Mouse (Mus musculus): ENCODE results near the gene Sik2.

Sik2 gene

DNA sequence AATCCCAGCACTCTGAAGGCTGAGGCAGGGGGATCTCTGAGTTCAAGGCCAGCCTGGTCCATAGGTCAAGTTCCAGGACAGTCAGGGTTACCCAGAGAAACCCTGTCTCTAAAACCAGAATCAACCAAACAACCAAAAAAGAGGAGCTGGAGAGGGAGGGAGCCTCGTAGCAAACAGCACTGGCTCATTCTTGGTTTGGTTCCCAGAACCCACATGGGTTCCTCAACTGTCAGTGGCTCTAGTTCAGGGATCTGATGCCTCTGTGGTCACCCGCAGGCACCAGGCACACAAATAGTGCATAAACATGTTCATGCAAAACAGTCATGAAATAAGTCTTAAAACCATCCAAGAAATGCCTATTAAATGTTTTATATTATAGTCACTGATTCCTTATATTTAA is 140.7 kb downstream of the Sik2 start:
- in situ Hi-C loops (cut with MboI), result no loop called here

DNA sequence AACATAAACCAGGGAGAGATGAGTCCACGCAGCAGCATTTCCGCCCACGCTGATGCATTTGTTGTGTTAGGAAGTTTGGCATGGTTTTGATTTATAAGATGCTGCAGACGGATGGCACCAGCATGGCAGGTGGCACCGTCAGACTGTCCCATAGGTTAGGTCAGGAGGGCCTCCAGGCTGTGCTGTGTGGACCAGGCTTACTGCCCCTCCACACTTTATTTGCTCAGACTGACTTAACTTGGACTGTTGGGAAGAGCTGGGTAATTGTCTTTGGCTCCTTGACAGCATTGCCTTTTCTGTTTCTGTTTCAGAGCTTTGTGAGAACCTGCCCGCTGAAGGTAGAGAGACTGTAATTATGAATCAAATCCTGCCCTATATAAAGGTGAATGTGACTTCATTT is 141.9 kb downstream of the Sik2 start:
- in situ Hi-C loops (cut with MboI), result no loop called here

- in situ Hi-C loops (cut with MboI), result no loop called here
Observed at GRCm38 (mm10) chr9:50865803-50866202, 143.1 kb downstream of the Sik2 start.

- in situ Hi-C loops (cut with MboI), result no loop called here
Observed at GRCm38 (mm10) chr9:50864877-50865276, 144.0 kb downstream of the Sik2 start.

GRCm38 (mm10) chr9:50863824-50864223 is 145.0 kb downstream of the Sik2 start:
- in situ Hi-C loops (cut with MboI), result no loop called here

DNA sequence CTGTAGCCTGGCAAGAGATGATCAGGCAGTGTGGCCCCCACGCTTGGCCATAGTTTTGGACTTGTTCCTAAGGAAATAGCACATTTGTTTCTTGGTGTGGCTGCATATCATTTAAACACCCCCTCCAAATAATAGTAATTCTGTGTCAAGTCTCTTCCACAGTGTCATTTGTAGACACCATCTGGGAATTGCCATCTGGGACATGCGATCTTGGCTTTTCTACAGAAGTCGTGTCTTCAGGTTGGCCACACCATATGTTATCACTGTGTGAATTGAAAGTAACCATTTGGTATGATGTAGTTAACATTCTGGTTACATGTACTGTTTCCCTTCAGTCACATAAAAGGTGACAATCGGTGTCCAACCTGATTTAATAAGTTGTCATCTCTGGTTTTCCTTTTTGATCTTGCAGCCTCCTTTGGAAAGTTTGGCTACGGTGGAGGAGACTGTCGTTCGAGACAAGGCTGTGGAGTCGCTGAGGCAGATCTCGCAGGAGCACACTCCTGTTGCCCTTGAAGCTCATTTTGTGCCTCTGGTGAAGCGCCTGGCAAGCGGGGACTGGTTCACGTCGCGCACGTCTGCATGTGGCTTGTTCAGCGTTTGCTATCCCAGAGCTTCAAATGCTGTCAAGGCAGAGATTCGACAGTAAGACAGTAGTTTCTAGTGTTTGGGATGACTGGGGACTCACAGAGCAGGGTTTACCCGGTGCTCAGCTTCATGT is 147.6 kb downstream of the Sik2 start:
- in situ Hi-C loops (cut with MboI), result no loop called here

DNA sequence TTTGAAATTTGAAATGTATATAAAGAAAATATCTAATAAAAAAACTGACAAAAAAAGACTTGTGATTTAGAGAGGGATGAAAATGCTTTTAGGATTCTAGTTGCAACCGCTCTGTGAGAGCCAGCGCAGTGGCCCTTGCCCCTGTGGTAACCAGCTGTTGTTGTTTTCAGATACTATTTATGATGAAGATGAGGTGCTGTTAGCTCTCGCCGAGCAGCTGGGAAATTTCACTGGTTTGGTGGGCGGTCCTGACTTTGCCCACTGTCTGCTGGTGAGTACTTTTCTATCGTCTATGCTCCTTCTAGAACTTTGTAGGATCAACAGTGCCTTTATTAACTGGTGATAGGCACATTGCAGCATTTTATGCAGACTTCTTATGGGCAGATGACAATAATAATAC is 150.2 kb downstream of the Sik2 start:
- in situ Hi-C loops (cut with MboI), result loop anchor here (10.0 kb wide), 1 partner anchor 156 kb away; no protein-coding TSS in a partner anchor

- in situ Hi-C loops (cut with MboI), result loop anchor here (10.0 kb wide), 1 partner anchor 158 kb away; no protein-coding TSS in a partner anchor
Observed at GRCm38 (mm10) chr9:50857082-50857641, 151.7 kb downstream of the Sik2 start.

- in situ Hi-C loops (cut with MboI), result loop anchor here (10.0 kb wide), 1 partner anchor 158 kb away; no protein-coding TSS in a partner anchor
Observed at GRCm38 (mm10) chr9:50856341-50857081, 152.4 kb downstream of the Sik2 start.

GRCm38 (mm10) chr9:50855780-50856179 is 153.1 kb downstream of the Sik2 start:
- in situ Hi-C loops (cut with MboI), result loop anchor here (10.0 kb wide), 1 partner anchor 159 kb away; no protein-coding TSS in a partner anchor

DNA sequence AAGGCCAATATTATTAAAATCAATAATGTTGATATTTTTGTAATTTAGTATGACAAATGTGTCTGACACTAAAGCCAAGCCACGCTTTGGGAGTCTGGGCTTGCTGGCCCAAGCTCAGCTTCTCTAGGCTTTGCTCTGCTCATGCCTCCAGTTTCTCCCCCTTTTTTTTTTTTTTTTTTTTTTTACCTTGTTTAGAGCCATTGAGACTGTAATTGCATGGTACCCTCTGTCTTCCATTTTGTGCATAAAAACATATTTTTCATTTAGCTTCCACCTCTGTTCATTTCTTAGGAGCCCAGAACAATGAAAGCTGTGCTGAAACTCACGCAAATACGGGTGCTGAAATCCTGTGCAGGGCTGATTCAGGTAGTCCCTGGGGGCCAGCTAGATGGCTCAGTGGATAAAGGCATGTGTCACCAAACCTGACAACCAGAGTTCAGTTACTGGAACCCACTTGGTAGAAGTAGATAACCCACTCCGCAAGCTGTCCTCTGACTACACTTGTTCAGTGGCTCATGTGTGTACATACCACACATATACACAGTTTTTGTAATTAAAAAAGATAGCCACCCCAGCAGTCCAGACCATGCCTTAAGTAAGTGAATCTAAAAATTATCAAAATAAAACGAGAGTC is 153.6 kb downstream of the Sik2 start:
- in situ Hi-C loops (cut with MboI), result loop anchor here (10.0 kb wide), 1 partner anchor 160 kb away; no protein-coding TSS in a partner anchor

- in situ Hi-C loops (cut with MboI), result loop anchor here (10.0 kb wide), 1 partner anchor 160 kb away; no protein-coding TSS in a partner anchor
Observed at GRCm38 (mm10) chr9:50854376-50854775, 154.5 kb downstream of the Sik2 start.

DNA sequence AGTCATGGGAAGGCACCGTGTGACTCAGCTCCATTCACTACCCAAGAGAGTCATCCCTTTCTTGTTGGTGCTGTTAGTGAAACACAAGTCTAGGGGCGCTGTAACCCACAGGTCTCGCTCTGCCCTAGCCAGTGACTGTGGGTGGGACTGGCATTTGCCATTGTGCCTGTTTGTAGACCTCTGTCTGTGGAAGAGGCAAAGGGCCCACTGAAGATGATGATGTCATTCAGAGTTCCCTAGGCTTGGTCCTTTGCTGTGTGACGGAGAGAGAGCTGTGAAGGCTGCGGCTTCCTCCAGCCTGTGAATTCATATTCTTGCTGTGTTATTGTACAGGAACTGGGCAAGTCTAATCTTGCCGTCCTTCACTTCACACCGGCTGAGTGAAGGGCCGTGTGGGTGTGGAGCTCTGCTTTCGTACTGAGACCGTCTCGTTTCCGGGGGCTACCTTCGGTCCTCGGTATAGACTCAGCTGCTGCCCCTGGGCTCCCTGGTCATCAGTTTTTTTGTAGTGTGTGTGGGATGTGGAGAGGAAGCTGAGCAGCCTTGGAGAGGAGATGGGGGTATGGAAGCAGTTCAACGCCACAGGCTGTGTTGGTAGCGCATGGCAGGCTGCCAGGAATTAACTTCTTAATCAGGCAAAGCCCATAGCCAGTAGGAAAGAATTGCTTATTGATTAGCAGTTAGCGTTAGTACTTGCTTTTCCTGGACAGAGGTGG is 156.1 kb downstream of the Sik2 start:
- in situ Hi-C loops (cut with MboI), result loop anchor here (10.0 kb wide), 1 partner anchor 162 kb away; no protein-coding TSS in a partner anchor

- in situ Hi-C loops (cut with MboI), result loop anchor here (10.0 kb wide), 1 partner anchor 164 kb away; no protein-coding TSS in a partner anchor
Observed at GRCm38 (mm10) chr9:50850713-50851112, 158.2 kb downstream of the Sik2 start.

GRCm38 (mm10) chr9:50850271-50850670 is 158.6 kb downstream of the Sik2 start:
- in situ Hi-C loops (cut with MboI), result loop anchor here (10.0 kb wide), 1 partner anchor 165 kb away; no protein-coding TSS in a partner anchor

DNA sequence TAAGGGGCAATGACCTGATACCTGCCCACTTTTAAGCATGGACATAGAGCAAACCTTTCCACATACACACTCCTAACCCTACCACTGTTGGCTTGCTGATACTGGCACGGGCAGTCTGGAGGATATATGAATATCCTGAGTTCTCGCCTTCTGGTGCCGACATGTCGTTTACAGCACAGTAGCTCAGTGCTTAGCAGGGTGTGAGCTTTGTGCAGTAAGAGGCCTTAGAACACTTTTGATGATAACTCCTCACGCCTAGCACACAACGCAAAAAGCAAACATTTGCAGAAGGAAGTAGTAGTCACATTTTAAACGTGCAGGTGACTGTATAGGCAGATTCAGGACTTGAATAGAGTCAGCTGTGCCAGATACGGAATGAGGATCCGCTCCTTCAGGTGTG is 159.1 kb downstream of the Sik2 start:
- in situ Hi-C loops (cut with MboI), result loop anchor here (10.0 kb wide), 1 partner anchor 165 kb away; no protein-coding TSS in a partner anchor

DNA sequence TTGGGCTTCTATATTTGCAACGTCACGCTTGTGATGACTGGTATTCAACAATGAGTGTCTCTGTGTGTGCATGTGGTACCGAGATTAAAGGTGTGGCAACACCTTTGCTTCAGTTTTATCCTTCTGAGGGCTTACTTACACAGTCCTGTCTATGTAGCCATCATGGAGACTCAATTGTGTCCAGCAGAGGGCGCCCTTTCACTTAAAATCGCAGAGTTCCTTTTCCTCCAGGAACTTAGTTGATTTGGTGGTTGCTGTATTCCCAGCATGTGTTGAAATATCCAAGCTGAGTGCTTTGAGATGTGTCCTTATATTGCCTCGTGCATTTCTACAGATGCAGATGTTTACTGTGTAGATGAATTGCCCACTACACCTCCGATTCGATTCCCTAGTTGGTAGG is 159.6 kb downstream of the Sik2 start:
- in situ Hi-C loops (cut with MboI), result no loop called here

DNA sequence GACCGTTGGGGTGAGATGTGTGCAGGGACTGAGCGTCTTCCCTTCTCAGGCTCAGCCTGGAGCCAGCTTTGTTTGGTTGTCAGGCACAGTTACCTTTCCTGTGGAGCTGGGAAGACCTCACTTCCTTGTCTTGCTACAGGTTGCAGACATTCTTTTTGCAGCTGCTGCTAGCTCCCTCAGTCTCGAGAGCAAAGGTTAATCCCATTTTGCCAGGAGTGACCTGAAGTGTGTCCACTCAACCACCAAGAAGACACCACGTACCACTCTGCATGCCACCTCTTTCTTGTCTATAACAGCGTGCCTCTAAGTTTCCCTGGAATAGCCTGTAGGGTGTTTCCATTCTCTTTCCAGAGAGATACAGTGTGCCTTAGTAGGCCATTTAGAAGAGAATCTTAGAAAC is 160.1 kb downstream of the Sik2 start:
- in situ Hi-C loops (cut with MboI), result no loop called here

DNA sequence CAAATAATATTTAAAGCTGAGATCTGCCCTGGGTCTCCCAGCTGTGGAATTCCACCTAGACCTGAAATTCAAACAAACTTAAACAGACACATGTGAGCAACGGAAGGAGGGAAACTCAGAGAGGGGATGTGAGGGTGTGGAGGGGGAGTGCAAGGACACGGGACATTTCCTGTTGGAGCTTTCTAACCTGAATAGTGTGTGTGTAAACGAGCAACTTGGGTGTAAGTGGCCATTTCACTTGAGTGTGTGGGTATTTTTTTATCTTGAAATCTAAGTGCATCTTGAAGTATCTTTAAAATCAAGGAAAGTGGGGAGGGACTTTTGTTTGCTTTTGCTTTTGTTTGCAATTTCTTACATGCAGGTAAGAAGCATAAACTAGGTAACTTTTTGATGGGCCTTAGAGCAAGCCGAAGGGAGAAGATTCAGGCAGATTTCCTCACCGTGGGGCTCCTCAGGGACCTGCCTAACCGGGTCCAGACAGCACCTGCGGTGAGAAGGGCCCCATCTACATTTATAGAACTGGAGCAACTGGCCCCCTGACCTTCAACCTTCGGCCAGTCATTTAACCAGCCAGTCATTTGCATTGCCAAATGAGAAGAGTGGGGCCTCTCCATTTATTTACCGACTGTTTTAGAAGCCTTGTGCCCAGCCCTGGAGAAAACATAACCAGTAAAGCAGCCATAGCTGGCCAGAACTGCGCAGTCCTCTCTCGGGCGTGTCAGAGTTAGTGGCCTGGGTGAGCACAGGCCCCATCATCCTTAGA is 161.1 kb downstream of the Sik2 start:
- in situ Hi-C loops (cut with MboI), result no loop called here

- in situ Hi-C loops (cut with MboI), result no loop called here
Observed at GRCm38 (mm10) chr9:50847133-50847532, 161.7 kb downstream of the Sik2 start.
